Mouse (Mus musculus) heart, postnatal 0 days (tissue): ENCODE measurements at regions not wholly inside any gene's neighbourhood (a gene's known extent, or its start where the extent isn't known, plus 50 kb on each side); places are given as distances from the start of the nearest gene placed in this dataset.

Experiments used
- ATAC-seq: fragments of 200-750 bp; cut with Nextera tagmentation; 2 replicates; pipeline ENCODE4 v1.8.0; 2017; ENCODE audit warnings: low read depth, moderate number of reproducible peaks, moderate library complexity; ENCODE audit not compliant: insufficient read depth
- DNase-seq: peaks from one replicate; pipeline ENCODE4 v3.0.0-alpha.2; 2016; ENCODE audit warnings: low spot score
- H3K27ac ChIP-seq: fragments of 300-500 bp; sonication (generic); 2 replicates; pipeline ENCODE4 v1.5.1; 2014; ENCODE audit warnings: low read depth, mild to moderate bottlenecking
- H3K27me3 ChIP-seq: fragments of 300-500 bp; sonication (generic); 2 replicates; pipeline ENCODE4 v1.6.1; 2014; ENCODE audit warnings: low read length, mixed read lengths; ENCODE audit not compliant: control insufficient read depth, insufficient read depth
- H3K36me3 ChIP-seq: fragments of 300-500 bp; sonication (generic); replicated peaks from 2 replicates; pipeline ENCODE4 v1.6.1; 2014; ENCODE audit warnings: low read length, mixed read lengths; ENCODE audit not compliant: control insufficient read depth, insufficient read depth
- H3K4me1 ChIP-seq: fragments of 300-500 bp; sonication (generic); 2 replicates; pipeline ENCODE4 v1.6.1; 2014; ENCODE audit warnings: antibody characterized with exemption; ENCODE audit not compliant: control insufficient read depth, insufficient read depth
- H3K4me2 ChIP-seq: fragments of 300-500 bp; sonication (generic); 2 replicates; pipeline ENCODE4 v1.6.1; 2014; ENCODE audit warnings: low read depth, mild to moderate bottlenecking, low read length, moderate library complexity
- H3K4me3 ChIP-seq: fragments of 300-500 bp; sonication (generic); 2 replicates; pipeline ENCODE4 v1.5.1; 2014; ENCODE audit warnings: low read depth, low read length
- H3K9ac ChIP-seq: fragments of 300-500 bp; sonication (generic); replicated peaks from 2 replicates; pipeline ENCODE4 v1.6.1; 2014; ENCODE audit warnings: low read depth, low read length, mixed read lengths
- H3K9me3 ChIP-seq: fragments of 300-500 bp; sonication (generic); replicated peaks from 2 replicates; pipeline ENCODE4 v1.6.1; 2016; ENCODE audit warnings: low read length; ENCODE audit not compliant: control insufficient read depth
- CTCF ChIP-seq: IDR thresholded peaks from 2 replicates; pipeline ENCODE4 v1.5.1; 2016; ENCODE audit warnings: antibody characterized with exemption, control low read depth, low read depth
- EP300 ChIP-seq: IDR thresholded peaks from 2 replicates; pipeline ENCODE4 v1.6.1; 2016; ENCODE audit warnings: antibody characterized with exemption, low read depth
- WGBS: fragments of 180-500 bp; shearing (Covaris S2); extraction: QIAGEN DNeasy Blood & Tissue Kit; methylation state at CpG from one replicate; pipeline ENCODE4 v1.1.7; 2014; 5-methylcytosine and 5-hydroxymethylcytosine counted together

DNA sequence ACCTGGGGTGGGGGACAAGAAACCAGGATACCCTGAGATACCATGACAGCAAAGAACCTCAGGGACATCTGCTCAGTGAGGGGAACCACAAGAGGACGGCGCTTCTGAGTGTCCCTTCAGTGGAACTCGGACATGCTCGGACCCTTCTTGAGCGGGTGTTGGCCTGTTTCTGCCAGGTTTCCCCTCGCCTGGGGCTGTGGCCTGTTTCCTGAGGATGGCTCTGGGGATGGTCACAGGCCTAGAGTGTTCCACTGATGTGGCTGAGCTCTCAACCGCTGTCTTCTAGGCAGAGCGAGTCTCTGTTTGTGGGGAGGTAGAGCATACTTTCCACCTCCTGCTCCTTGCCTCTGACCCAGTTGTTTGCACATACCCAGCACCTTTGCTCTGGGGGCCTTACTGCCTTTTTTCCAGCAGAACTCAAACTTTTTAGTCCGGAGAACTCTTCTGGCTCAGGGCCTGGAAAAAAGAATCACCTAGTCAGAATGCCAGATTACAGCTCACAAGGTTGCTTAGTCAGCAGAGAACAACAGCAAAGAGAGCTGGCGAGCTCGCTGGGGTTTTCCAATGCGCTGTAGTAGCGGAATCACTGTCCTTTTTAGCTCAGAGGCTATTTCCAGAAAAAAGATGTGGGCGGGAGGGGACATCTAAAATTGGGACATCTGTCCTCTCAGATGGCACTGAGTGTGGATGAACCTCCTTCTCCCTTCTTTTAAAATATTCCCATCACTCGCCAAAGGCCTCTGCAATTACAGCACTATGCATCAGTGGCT is 65.3 kb downstream of the Med10 start:
- no peak for DNase-seq
- Histone ChIP-seq H3K9ac (no peak overlapping the region), H3K36me3 (no peaks in the 10 kb centered on the region)

DNA sequence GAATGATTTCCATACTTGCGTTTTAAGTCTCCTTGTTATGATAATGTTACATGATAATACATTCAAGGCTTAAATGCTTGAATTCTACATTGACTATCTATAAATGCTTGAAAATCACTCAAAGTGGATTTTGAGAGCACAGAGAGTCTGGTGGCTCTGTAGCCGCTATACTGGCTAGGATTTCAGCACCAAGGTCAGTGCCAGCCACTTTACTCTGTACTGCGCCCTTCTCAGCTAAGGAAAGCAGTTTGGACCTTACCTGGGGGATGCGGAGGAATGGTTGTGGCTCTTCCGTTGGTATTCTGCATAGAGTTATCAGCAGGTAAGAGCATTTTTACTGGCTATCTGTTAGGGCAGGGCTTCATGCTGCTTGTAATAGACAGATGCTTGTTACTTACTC is 94.3 kb downstream of the Med10 start:
- H3K4me2 ChIP-seq: no peak overlapping the region
- ATAC-seq (no peak; the same call in 1 of the 2 replicates), DNase-seq (no peak)
- no peak overlapping the region for H3K9ac ChIP-seq
- no peak overlapping the region for H3K27ac ChIP-seq
- H3K4me1 ChIP-seq: no peaks in the 10 kb centered on the region
- no peak for TF ChIP-seq CTCF
- no peak for TF ChIP-seq EP300
- H3K36me3 ChIP-seq: no peaks in the 10 kb centered on the region
- no peak overlapping the region for H3K4me3 ChIP-seq
- no peaks in the 10 kb centered on the region for H3K27me3 ChIP-seq
- WGBS: 20% methylated on average over 5 of the region's 5 CpGs
- no peaks in the 10 kb centered on the region for H3K9me3 ChIP-seq

More for the DNA sequence above, 65.3 kb downstream of the Med10 start:
- Histone ChIP-seq H3K4me1 (no peaks in the 10 kb centered on the region), H3K4me3 (no peak overlapping the region), H3K9me3 (no peaks in the 10 kb centered on the region), H3K4me2 (no peak overlapping the region), H3K27me3 (no peaks in the 10 kb centered on the region), H3K27ac (no peak overlapping the region)
- 67% methylated on average over 15 of the region's 15 CpGs for WGBS
- TF ChIP-seq CTCF (no peak), EP300 (no peak)
- ATAC-seq: no peak

DNA sequence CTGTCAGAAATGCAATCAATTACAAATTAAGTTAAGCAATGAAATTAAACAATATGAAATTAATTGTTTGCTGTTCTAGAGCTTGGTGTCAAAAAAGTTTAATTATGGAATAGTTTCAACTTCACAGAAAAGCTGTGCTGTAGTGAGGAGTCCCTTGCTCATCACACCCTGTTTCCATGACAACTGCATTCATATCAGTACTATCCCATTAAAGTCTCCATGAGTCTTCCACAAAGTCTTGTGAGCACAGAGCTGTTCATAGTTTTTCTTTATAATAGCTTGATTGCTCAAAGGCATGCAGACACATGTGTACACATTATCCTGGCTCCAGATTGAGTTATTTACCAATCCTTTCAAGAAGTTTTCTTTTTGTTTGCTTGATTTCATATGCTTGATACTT is 98.9 kb downstream of the Med10 start:
- Histone ChIP-seq H3K36me3 (no peaks in the 10 kb centered on the region), H3K4me1 (no peaks in the 10 kb centered on the region), H3K27me3 (no peaks in the 10 kb centered on the region), H3K9ac (no peak overlapping the region), H3K27ac (no peak overlapping the region), H3K9me3 (no peaks in the 10 kb centered on the region), H3K4me2 (no peak overlapping the region), H3K4me3 (no peak overlapping the region)
- TF ChIP-seq CTCF (no peak), EP300 (no peak)
- no peak for DNase-seq
- ATAC-seq: no peak

DNA sequence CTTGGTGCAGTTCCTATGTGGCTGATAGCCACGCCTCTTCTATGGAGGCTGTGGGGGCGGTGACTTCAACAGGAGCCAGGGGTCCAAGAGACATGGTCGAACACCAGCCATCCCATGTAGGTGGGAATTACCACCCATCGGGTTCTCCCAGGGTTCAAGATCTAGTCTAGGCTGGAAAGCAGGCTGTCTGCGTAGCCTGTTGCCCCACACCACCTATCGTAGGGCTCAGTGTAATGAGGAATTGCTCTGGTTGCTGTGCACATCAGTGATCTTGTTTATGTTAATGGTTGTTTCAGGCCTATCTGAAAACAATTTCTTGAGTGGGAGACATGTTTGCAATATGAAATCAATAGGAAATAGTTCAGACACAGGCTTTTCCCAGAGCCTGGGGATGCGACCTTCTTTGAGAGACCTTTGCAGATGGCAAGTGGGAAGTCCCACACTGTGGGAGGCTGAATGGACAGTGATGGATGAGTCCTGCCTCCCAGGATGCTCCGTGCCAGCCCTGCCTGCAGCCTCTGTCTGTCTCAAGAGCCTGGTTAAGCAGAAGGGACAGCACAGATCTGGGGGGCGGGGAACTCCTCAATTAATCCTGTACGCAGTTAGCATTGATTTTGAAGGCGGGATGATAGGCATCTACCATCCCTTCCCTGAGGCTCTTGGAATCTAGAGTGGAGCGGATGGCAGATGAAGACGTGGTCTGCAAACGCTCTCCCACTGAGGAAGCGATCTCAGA is 104.8 kb downstream of the Med10 start:
- Histone ChIP-seq H3K9me3 (no peaks in the 10 kb centered on the region), H3K4me2 (no peak overlapping the region), H3K27ac (no peak overlapping the region), H3K27me3 (no peaks in the 10 kb centered on the region), H3K9ac (no peak overlapping the region), H3K4me1 (no peaks in the 10 kb centered on the region), H3K4me3 (no peak overlapping the region), H3K36me3 (no peaks in the 10 kb centered on the region)
- 61% methylated on average over 15 of the region's 15 CpGs for WGBS
- DNase-seq (no peak), ATAC-seq (no peak)
- TF ChIP-seq CTCF: no peak
- TF ChIP-seq EP300: no peak

DNA sequence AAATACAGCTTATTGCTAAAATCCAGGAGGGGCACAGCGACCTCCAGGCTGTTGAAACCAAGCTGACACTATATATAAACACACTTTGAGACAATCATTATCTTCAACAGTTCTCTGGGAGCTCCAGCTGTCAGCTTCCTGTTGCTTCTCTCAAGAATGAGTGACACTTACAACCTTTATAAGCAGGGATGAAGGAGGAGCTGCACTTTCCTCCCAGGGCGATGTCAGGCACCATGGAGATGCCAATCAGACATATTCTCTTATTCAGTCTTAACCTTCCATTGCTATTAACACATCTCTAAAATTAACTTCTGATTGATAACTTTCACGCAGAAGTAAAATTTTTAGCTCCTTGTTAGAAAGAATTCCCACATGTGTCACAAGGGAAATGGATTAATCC is 113.6 kb downstream of the Med10 start:
- Histone ChIP-seq H3K4me2 (no peak overlapping the region), H3K4me3 (no peak overlapping the region), H3K4me1 (no peaks in the 10 kb centered on the region), H3K9ac (no peak overlapping the region), H3K27ac (no peak overlapping the region), H3K36me3 (no peaks in the 10 kb centered on the region), H3K27me3 (no peaks in the 10 kb centered on the region), H3K9me3 (0 out of 2 replicates have a peak, but pooled peaks cover 3% of the 10 kb centered on the region)
- WGBS: 52% methylated on average over 3 of the region's 3 CpGs
- ATAC-seq (no peak), DNase-seq (no peak)
- TF ChIP-seq CTCF (no peak), EP300 (no peak)
